Mouse (Mus musculus) frontal cortex, postnatal 14 days (tissue): ENCODE results near the gene Cyb561.
A peak's percentile ranks its signal among the peaks of the same experiment; 100 is the strongest.

Experiments
- DNase-seq, 2 experiments: peaks; one replicate each; pipeline ENCODE4 v3.0.0; 2022; ENCODE audit warnings: low spot score in 2 of 2

Cyb561 gene

DNA sequence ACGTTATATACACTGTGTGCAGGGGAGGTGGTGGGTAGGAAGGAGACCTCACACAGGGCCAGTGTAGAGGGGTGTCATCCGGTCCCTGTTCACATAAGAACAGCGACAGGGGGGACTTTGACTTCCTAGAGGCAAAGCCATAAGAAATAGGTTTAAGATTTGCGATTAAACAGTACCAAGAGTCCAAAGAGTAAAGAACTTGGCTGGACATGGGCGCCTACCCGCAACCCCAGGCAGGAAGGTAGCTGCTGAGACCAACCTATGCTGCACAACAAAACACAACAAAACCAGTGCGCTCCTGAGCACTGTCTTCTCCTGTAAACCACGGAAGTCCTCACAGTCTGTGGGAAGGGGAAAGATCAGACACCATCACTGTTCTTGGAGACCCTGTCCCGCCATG lies 1.0 kb downstream of the Cyb561 start:
- no peak for DNase-seq

DNA sequence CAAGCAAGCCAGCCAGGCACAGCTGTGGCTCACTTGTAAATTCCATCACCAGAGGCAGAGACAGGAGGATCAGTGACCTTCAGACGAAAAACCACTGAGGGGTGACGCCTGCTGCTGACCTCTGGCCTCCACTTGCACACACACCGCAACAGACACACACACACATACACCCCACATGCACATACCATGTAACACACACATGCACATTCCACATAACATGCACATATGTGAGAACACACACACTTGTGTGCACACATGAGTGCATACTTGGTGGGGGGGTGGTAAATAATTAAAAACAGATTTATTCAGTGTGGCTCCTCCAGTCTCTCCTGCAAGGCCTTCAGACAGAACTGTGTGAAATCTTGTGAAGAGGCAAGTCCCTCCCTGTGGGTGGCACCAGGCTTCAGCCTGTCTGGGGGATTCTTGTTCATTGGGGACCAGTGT lies 1.5 kb downstream of the Cyb561 start:
- DNase-seq: no peak

DNA sequence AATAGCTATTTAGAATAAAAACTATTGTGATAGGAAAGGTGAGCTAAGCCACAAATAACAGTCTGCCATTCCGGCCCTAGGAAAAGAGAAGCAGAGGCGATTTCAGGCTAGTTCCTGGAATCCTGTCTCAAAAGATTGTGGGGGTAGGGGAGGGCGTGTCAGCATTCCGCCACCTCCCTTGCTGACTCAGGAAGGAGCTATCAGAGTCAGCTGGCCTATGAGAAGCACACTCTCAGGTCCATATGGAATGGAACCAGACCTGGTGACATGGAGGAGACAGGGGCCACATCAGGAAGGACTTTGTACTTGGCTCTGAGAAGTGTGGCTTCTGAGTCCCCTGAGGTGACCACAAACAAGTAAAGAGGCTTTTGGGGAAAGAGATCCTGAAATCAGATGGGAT lies 2.6 kb downstream of the Cyb561 start:
- no peak for DNase-seq

- no peak for DNase-seq
Observed at GRCm38 (mm10) chr11:105948255-105948654, 4.9 kb downstream of the Cyb561 start.

DNA sequence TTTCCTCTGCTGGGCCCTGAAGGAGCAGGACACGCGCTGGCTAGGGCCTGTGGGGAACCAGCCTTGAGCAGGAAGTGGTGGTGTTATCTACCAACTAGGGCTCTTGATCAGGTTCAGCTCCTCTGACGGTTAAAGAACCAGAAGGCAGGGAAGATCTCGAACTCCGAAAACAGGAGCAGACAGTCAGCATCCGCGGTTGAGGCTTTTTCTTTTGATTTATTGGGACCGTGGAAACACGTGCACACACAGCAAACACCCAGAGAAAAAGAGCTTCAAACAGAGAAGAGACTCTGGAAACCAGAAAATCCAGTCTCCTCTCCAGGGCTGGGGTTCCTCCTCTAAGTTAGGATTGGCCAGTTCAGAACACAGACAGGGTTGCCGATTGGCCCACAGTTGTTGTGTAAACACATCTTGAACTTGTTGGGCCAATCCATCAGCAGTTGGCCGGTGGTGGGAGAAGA lies 6.4 kb downstream of the Cyb561 start:
- DNase-seq: no peak

GRCm38 (mm10) chr11:105944770-105945672 lies 8.1 kb downstream of the Cyb561 start:
- no peak for DNase-seq

- DNase-seq: peak in 1 of 2 experiments; percentile 49
Observed at GRCm38 (mm10) chr11:105944126-105944621, 9.0 kb downstream of the Cyb561 start.

DNA sequence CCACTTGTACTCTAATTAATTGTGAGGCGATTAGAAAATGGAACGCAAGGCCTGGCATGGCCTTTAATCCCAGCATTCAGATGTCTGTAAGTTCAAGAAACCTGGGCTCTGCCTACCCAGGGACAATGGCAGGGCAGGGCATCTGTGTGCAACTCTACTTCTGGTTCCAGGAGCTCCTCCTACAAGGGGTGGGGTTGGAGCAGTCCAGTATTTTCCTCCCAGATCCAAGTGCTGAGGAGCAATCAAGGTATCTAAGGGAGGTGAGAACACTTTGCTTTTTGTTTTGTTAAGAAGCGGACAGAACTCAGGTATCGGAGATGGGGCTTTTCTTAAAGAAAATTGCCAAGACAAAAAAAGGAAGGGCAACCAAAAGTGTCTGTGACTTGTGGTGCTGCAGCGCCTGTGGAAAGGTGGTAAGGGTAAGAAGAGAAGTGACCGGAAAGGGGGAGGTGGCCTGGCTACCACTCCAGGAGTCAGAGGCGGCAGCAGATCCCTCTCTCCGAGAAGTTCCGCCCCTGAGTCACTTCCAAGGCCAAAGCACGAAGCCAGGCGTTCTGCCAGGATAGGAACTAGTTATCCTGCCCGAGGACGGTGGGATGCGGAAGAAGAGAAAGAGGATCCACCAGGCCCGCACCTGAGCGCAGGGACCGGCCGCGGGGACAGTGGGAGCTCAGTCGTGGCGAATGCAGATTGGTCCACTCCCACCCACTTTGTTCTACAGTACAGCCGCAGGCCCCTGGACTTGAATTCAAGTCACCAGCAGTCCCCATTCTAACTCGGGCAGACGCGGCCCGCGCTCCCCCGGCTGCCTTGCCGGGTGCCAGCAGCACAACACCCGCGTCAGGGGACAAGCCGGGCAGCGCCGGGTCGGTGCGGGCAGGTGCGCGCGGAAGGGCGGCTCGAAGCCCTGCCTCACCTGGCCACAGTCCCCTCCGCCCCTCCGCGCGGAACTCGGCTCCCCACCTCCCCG lies 9.7 kb downstream of the Cyb561 start:
- DNase-seq: no peak

DNA sequence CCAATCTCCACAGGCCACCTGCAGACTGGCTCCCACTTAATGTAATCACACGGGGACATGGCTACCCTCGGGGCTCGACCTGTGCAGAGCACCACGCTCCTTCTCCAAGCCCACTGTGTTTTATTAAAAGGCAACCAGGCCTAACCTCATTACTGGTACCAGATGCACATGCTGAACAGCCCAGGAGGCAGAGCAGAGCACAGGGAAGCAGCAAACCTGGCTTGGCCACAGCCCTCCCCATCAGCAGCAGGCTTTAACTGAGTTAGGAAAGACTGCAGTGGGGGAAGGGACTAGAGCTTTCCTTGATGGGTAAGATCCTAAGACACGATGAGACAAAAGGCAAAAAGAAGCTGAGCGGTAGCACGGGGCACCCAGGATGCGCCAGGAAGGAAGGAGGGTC lies 11.2 kb downstream of the Cyb561 start:
- DNase-seq: no peak

DNA sequence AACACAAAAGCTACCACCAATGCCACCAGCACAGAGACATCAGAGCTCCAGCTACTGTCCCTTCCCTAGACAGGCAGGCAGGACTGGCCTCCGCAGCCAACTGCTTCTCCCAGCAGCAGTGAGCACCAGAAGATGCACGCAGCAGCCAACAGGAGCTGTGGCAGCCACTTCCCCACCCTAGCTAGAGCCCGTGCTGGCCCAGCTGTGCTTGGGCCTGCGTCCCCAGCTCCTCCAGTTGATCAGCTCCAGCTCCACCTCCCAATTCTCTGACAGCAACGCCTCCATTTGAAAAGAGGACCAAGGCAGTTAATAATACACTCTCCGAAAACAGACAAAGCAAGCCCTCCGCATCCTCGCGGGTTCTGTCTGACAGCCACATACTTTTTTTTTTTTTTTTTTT lies 14.4 kb downstream of the Cyb561 start:
- no peak for DNase-seq

DNA sequence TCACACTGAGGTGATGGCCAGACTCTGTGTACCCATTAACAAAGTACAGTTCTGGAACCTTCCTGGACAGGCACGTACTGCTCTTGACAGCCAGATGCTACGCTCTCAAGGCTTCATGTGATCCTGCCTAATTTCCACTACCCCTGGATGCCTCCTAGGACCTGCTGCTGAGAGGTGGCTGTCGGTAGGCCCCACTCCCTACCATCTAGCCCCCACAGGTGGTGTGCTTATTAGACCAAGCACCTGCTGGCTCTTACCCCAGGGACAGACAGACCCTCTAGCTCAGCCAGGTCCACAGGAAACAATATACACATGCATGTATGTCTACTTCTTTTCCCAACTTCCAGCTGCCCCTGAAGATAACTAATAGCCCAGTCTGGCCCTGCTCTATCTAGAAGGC lies 16.2 kb downstream of the Cyb561 start:
- DNase-seq: no peak

- DNase-seq: peak in 1 of 2 experiments; percentile 52
Observed at GRCm38 (mm10) chr11:105936200-105936599, 16.9 kb downstream of the Cyb561 start.

DNA sequence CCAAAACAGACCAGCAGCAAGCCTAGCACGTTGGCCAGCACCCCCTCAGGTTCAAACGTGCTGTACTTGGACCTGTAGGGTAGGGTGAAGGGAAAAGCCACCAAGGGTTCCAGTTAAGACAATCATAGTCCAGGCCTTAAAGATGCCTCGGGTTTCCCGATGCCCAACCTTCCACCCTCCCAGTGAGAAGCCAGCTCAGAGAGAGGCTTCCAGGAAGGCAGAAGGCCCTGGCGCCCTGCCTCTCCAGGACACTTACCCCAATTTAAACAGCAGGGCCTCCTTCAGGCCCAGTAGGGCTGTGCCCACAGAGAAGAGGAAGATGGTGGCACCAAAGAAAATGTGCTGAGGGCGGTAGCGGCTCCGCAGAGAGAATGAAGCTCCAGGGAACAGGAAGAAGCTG lies 17.6 kb downstream of the Cyb561 start:
- no peak for DNase-seq

- DNase-seq: no peak
Observed at GRCm38 (mm10) chr11:105934816-105935215, 18.3 kb downstream of the Cyb561 start.

GRCm38 (mm10) chr11:105934303-105934711 lies 18.8 kb downstream of the Cyb561 start:
- no peak for DNase-seq

- no peak for DNase-seq
Observed at GRCm38 (mm10) chr11:105933746-105934145, 19.4 kb downstream of the Cyb561 start.

DNA sequence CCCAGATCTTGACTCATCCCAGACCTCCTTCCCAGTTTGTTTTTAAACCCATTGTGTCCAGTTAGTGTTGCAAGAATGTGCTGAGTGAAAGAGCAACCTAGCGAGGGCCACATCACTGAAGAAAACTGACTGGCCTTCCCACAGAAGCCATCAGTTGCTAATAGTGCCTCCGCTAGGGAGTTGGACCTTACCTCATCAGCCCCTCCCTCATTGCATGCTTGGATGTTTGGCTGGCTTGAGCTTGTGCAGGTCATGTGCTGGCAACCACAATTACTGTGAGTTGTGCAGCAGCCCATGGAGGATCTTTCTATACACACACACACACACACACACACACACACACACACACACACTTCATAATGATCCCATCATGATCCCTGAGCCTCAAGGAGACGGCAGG lies 21.8 kb downstream of the Cyb561 start:
- no peak for DNase-seq

GRCm38 (mm10) chr11:105928171-105928570 lies 25.0 kb downstream of the Cyb561 start:
- no peak for DNase-seq

GRCm38 (mm10) chr11:105927065-105928030 lies 25.8 kb downstream of the Cyb561 start:
- peak in 1 of 2 experiments; percentile 69 for DNase-seq

- peak in 1 of 2 experiments; percentile 14 for DNase-seq
Observed at GRCm38 (mm10) chr11:105922769-105923663, 30.1 kb downstream of the Cyb561 start.
